Mouse (Mus musculus) C2C12 (cell line): ENCODE data around the gene St6galnac5.

ENCODE experiments used
- CTCF ChIP-seq: IDR thresholded peaks from one replicate; pipeline ENCODE4 v1.5.1; 2011; ENCODE audit not compliant: control insufficient read depth, insufficient read depth, insufficient read length
- MYOD1 ChIP-seq: IDR thresholded peaks from one replicate; pipeline ENCODE4 v1.6.1; 2011; ENCODE audit warnings: low read depth; ENCODE audit not compliant: control insufficient read depth, insufficient read length
- MYOG ChIP-seq: IDR thresholded peaks from one replicate; pipeline ENCODE4 v1.6.1; 2011; ENCODE audit not compliant: control insufficient read depth, insufficient read length; ENCODE audit errors: extremely low read depth
- USF1 ChIP-seq: IDR thresholded peaks from one replicate; pipeline ENCODE4 v1.6.1; 2011; ENCODE audit warnings: low read depth, mild to moderate bottlenecking, control low read depth, moderate library complexity

DNA sequence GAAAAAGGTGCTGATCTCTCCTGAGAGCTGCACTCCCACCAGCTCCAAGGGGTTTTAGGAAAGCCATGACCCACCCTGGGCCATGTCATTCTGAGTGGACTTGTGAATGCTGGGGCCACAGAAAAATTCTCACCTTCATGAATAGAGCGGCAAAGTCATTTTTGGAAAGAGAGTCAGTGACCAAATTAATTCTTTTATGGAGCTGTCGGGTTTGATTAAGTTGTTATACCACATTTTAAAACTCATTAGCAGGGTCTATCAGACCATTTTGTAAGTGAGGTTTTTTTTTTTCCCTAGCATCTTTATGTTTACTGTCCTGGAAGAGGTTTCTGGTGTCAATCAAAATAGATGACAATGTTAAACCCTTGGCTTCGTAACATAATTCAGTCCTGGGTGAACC, 98.5 kb downstream of the St6galnac5 start:
- no peak for TF ChIP-seq CTCF
- no peak for TF ChIP-seq USF1
- no peak for TF ChIP-seq MYOD1
- no peak for TF ChIP-seq MYOG
